ENCODE assay signal across 8 mouse cellular contexts in the genomic region with DNA sequence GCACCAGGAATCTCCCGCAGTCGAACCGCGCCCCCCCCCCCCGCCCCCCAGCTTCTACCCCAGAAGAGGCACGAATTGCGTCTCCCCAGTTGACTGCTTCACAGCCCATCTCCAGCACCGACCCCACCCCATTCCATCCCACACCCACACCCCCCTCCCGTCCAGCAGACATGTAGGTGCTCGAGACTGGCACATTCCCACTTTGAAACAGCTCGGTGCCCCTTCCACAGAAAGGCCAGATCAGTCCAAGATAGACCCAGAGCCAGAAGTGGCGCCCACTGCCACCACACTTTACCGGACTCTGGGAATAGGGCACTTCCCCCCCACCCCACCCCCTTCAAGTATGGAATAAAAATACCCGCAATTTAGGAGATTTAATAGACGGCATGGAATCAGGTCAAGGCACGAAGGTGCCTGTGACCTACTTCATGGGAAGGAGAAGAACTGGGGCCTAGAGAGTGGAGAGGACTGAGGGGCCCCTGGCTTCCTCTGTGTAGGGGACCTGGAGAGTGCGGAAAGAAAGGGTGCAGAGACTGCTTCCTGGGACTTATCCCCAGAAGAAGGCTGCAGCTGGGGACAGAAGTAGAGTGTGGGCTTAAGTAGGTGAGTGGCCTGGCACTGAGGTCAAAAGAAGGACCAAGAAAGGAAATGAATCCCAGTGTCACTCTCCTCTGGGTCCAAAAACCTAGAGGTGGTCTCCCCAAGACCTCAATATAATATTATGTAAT. TPM values are rescaled to one million over a fixed set of nuclear protein-coding genes. Genes with fewer than 3 reads are reported as not detected.
A peak's percentile ranks its signal among the peaks of the same experiment; 100 is the strongest.
DNase-seq lines count a peak whose midpoint lies in the region; ATAC-seq and TF ChIP-seq lines count a peak whose summit lies in the region.

No protein-coding gene starts in this region.

- DNase-seq in thymus, postnatal 0 days (ENCODE audit: low spot score), result peak; percentile 33
- no peak for DNase-seq in thymus, postnatal 25 days
- DNase-seq in stomach, postnatal 0 days (ENCODE audit: low spot score), result no peak
- DNase-seq in frontal cortex, postnatal 14 days (ENCODE audit: low spot score in 2 of 2), result no peak

- no peak for TF ChIP-seq CTCF in stomach, postnatal 0 days (IDR thresholded peaks at IDR 0.05; ENCODE audit: low read depth)

- H3K4me3 ChIP-seq in erythroblast, embryonic 14.5 days (replicated peaks), result peak overlapping the region; percentile 69
- peak overlapping the region; percentile 65 for H3K4me3 ChIP-seq in limb, embryonic 15.5 days
- peak overlapping the region; percentile 57 for H3K4me3 ChIP-seq in stomach, postnatal 0 days (ENCODE audit: low read depth, low read length)

- WGBS in limb, embryonic 15.5 days, result 30% methylated on average over 13 of the region's 17 CpGs
- 30% methylated on average over 12 of the region's 17 CpGs for WGBS in stomach, postnatal 0 days

- H3K27me3 ChIP-seq in erythroblast, embryonic 14.5 days (ENCODE audit: control insufficient read depth), result peaks cover 45% of the 10 kb centered on the region
- H3K27me3 ChIP-seq in limb, embryonic 15.5 days, result peaks cover 27% of the 10 kb centered on the region
- no peaks in the 10 kb centered on the region for H3K27me3 ChIP-seq in stomach, postnatal 0 days (ENCODE audit: control insufficient read depth, insufficient read depth, low read length)

- no peaks in the 10 kb centered on the region for H3K36me3 ChIP-seq in erythroblast, embryonic 14.5 days (ENCODE audit: control insufficient read depth)
- no peaks in the 10 kb centered on the region for H3K36me3 ChIP-seq in limb, embryonic 15.5 days
- no peaks in the 10 kb centered on the region for H3K36me3 ChIP-seq in stomach, postnatal 0 days (ENCODE audit: control insufficient read depth, insufficient read depth, low read length)

- no peak for TF ChIP-seq EP300 in stomach, postnatal 0 days (optimal IDR thresholded peaks at IDR 0.05)

- no peak for ATAC-seq in erythroblast, adult 5-6 weeks (replicated peaks; ENCODE audit: low FRiP score, poor library complexity, severe bottlenecking)
- no peak for ATAC-seq in limb, embryonic 15.5 days (ENCODE audit: insufficient number of reproducible peaks, low FRiP score, low TSS enrichment, low read depth)
- ATAC-seq in stomach, postnatal 0 days (ENCODE audit: low FRiP score, low TSS enrichment), result no peak
- no peak for ATAC-seq in granulocyte monocyte progenitor cell, adult 5-6 weeks (replicated peaks; ENCODE audit: poor library complexity, severe bottlenecking)

- peak overlapping the region; percentile 45; the same call in 1 of the 2 replicates for H3K9ac ChIP-seq in limb, embryonic 15.5 days
- peak overlapping the region; percentile 59 for H3K9ac ChIP-seq in stomach, postnatal 0 days (ENCODE audit: low read length)

- H3K27ac ChIP-seq in limb, embryonic 15.5 days, result no peak overlapping the region
- H3K27ac ChIP-seq in stomach, postnatal 0 days (replicated peaks), result no peak overlapping the region

- H3K4me2 ChIP-seq in limb, embryonic 15.5 days, result peak overlapping the region; percentile 93
- H3K4me2 ChIP-seq in stomach, postnatal 0 days (replicated peaks; ENCODE audit: low read depth), result peak overlapping the region; percentile 88

- peaks cover 43% of the 10 kb centered on the region for H3K4me1 ChIP-seq in erythroblast, embryonic 14.5 days (ENCODE audit: control insufficient read depth)
- H3K4me1 ChIP-seq in limb, embryonic 15.5 days, result peaks cover 36% of the 10 kb centered on the region
- H3K4me1 ChIP-seq in stomach, postnatal 0 days (replicated peaks; ENCODE audit: control insufficient read depth, insufficient read depth), result no peaks in the 10 kb centered on the region; the same call in 1 of the 2 replicates

- 0 out of 2 replicates have a peak, but pooled peaks cover 2% of the 10 kb centered on the region for H3K9me3 ChIP-seq in erythroblast, embryonic 14.5 days (ENCODE audit: control insufficient read depth, low read length)
- H3K9me3 ChIP-seq in limb, embryonic 15.5 days, result no peaks in the 10 kb centered on the region
- no peaks in the 10 kb centered on the region for H3K9me3 ChIP-seq in stomach, postnatal 0 days (ENCODE audit: control insufficient read depth, low read length)

RNA-seq across cellular contexts. Expression of gene Plxdc1, which starts 0.7 kb away (rescaled TPM):
- 0.02 TPM in 2 replicates for polyA plus RNA-seq in erythroblast, embryonic 14.5 days (2012)
- total RNA-seq in erythroblast, adult 5-6 weeks (2015; ENCODE audit: low replicate concordance), result 2.1 TPM in 1 of 2 replicates, not detected in the other
- 1.0 and 1.8 TPM in 2 replicates for total RNA-seq in erythroblast, adult 5-6 weeks (2017; ENCODE audit: low replicate concordance)
- polyA plus RNA-seq in thymus, postnatal 0 days (2015; fragmentation: Nextera tagmentation; extraction: Ambion mirVana), result 36.6 and 42.0 TPM in 2 replicates
- 1.7 TPM in 2 replicates for polyA plus RNA-seq in limb, embryonic 15.5 days (2015; fragmentation: Nextera tagmentation; extraction: Ambion mirVana)
- 0.40 and 0.45 TPM in 2 replicates for polyA plus RNA-seq in stomach, postnatal 0 days (2015; fragmentation: Nextera tagmentation; extraction: Ambion mirVana)
- 3.1 and 3.2 TPM in 2 replicates for total RNA-seq in granulocyte monocyte progenitor cell, adult 5-6 weeks (2014; fragmentation: Nextera tagmentation)
- 1.6 and 3.9 TPM in 2 replicates for total RNA-seq in granulocyte monocyte progenitor cell, adult 5-6 weeks (2017)

RNA-seq across cellular contexts. Expression of gene Arl5c, which starts 9.1 kb away (rescaled TPM):
- not detected in 2 replicates for polyA plus RNA-seq in erythroblast, embryonic 14.5 days (2012)
- 0.96 and 5.9 TPM in 2 replicates for total RNA-seq in erythroblast, adult 5-6 weeks (2015; ENCODE audit: low replicate concordance)
- total RNA-seq in erythroblast, adult 5-6 weeks (2017; ENCODE audit: low replicate concordance), result 1.5 and 2.6 TPM in 2 replicates
- 201 and 211 TPM in 2 replicates for polyA plus RNA-seq in thymus, postnatal 0 days (2015; fragmentation: Nextera tagmentation; extraction: Ambion mirVana)
- polyA plus RNA-seq in limb, embryonic 15.5 days (2015; fragmentation: Nextera tagmentation; extraction: Ambion mirVana), result 13.8 and 16.4 TPM in 2 replicates
- polyA plus RNA-seq in stomach, postnatal 0 days (2015; fragmentation: Nextera tagmentation; extraction: Ambion mirVana), result 7.5 and 9.8 TPM in 2 replicates
- 11.0 and 15.7 TPM in 2 replicates for total RNA-seq in granulocyte monocyte progenitor cell, adult 5-6 weeks (2014; fragmentation: Nextera tagmentation)
- 2.9 and 6.1 TPM in 2 replicates for total RNA-seq in granulocyte monocyte progenitor cell, adult 5-6 weeks (2017)

RNA-seq across cellular contexts. Expression of gene Cacnb1, which starts 35.9 kb away (rescaled TPM):
- polyA plus RNA-seq in erythroblast, embryonic 14.5 days (2012), result 0.03 TPM in 1 of 2 replicates, not detected in the other
- not detected in 2 replicates for total RNA-seq in erythroblast, adult 5-6 weeks (2015; ENCODE audit: low replicate concordance)
- 0.34 TPM in 1 of 2 replicates, not detected in the other for total RNA-seq in erythroblast, adult 5-6 weeks (2017; ENCODE audit: low replicate concordance)
- polyA plus RNA-seq in thymus, postnatal 0 days (2015; fragmentation: Nextera tagmentation; extraction: Ambion mirVana), result 3.9 and 5.0 TPM in 2 replicates
- polyA plus RNA-seq in limb, embryonic 15.5 days (2015; fragmentation: Nextera tagmentation; extraction: Ambion mirVana), result 19.6 and 31.1 TPM in 2 replicates
- 4.2 and 4.9 TPM in 2 replicates for polyA plus RNA-seq in stomach, postnatal 0 days (2015; fragmentation: Nextera tagmentation; extraction: Ambion mirVana)
- 0.71 and 4.5 TPM in 2 replicates for total RNA-seq in granulocyte monocyte progenitor cell, adult 5-6 weeks (2014; fragmentation: Nextera tagmentation)
- total RNA-seq in granulocyte monocyte progenitor cell, adult 5-6 weeks (2017), result 0.56 and 0.77 TPM in 2 replicates

RNA-seq across cellular contexts. Expression of gene Rpl19, which starts 39.6 kb away (rescaled TPM):
- 204 and 241 TPM in 2 replicates for polyA plus RNA-seq in erythroblast, embryonic 14.5 days (2012)
- 701 and 899 TPM in 2 replicates for total RNA-seq in erythroblast, adult 5-6 weeks (2015; ENCODE audit: low replicate concordance)
- 332 and 357 TPM in 2 replicates for total RNA-seq in erythroblast, adult 5-6 weeks (2017; ENCODE audit: low replicate concordance)
- polyA plus RNA-seq in thymus, postnatal 0 days (2015; fragmentation: Nextera tagmentation; extraction: Ambion mirVana), result 1,510 and 1,580 TPM in 2 replicates
- 1,005 and 1,062 TPM in 2 replicates for polyA plus RNA-seq in limb, embryonic 15.5 days (2015; fragmentation: Nextera tagmentation; extraction: Ambion mirVana)
- polyA plus RNA-seq in stomach, postnatal 0 days (2015; fragmentation: Nextera tagmentation; extraction: Ambion mirVana), result 863 and 874 TPM in 2 replicates
- 3,567 and 3,801 TPM in 2 replicates for total RNA-seq in granulocyte monocyte progenitor cell, adult 5-6 weeks (2014; fragmentation: Nextera tagmentation)
- total RNA-seq in granulocyte monocyte progenitor cell, adult 5-6 weeks (2017), result 1,586 and 1,858 TPM in 2 replicates

Comparison
In these comparisons a context has a peak if more than half of its experiments do, and no peak if none do; other contexts are left out.
1. RNA of gene Plxdc1, which starts 0.7 kb away (polyA plus RNA-seq): 36.6 to 42.0 TPM in thymus, postnatal 0 days; 1.7 TPM in limb, embryonic 15.5 days, 0.40 to 0.45 TPM in stomach, postnatal 0 days and 0.02 TPM in erythroblast, embryonic 14.5 days; every median in the first group is over 10 times any median in the second.
2. RNA of gene Arl5c, which starts 9.1 kb away (polyA plus RNA-seq): 201 to 211 TPM in thymus, postnatal 0 days; 13.8 to 16.4 TPM in limb, embryonic 15.5 days, 7.5 to 9.8 TPM in stomach, postnatal 0 days and not detected in erythroblast, embryonic 14.5 days; every median in the first group is over 10 times any median in the second.
3. Peak in every context shown above with its lines, with median percentiles within 50 percentile points of each other: H3K4me3 ChIP-seq.